Mouse (Mus musculus) left cerebral cortex, postnatal 10 days (tissue): ENCODE results near the gene Olfr1315-ps1. TPM values are rescaled to one million over a fixed set of nuclear protein-coding genes. Genes with fewer than 3 reads are reported as not detected.

Experiments
- DNase-seq, 2 experiments: peaks; one replicate each; pipeline ENCODE4 v3.0.0; 2021 to 2022; ENCODE audit warnings: low spot score in 2 of 2, mixed read lengths in 1 of 2; ENCODE audit errors: extremely low spot score in 1 of 2
- intact Hi-C: fragments of 180-260 bp; cut with DNase I; formaldehyde crosslinking; loops from one replicate; pipeline ENCODE4 v1.15.1; 2025
- total RNA-seq, 2 experiments: library from RNA; stranded (reverse); gene quantifications; 2 replicates each; pipeline ENCODE4 v1.2.3; 2021

Gene Olfr1315-ps1
- total RNA-seq = not detected

GRCm38 (mm10) chr2:112115340-112115739, at the start of gene Olfr1315-ps1:
TSS of gene Olfr1315-ps1 (minus strand) at chr2:112115440.
- no peak for DNase-seq
- intact Hi-C loops = no loop called here

GRCm38 (mm10) chr2:112153898-112154297, 38.7 kb upstream of the Olfr1315-ps1 start, which contains the start of gene Olfr1318:
TSS of gene Olfr1318 (plus strand) at chr2:112154198.
- intact Hi-C loops = no loop called here

GRCm38 (mm10) chr2:112140029-112140428, 24.8 kb upstream of the Olfr1315-ps1 start, which contains the start of gene Olfr1317:
TSS of gene Olfr1317 (plus strand) at chr2:112140329.
- intact Hi-C loops = no loop called here
- no peak for DNase-seq

More at GRCm38 (mm10) chr2:112153898-112154297, 38.7 kb upstream of the Olfr1315-ps1 start, which contains the start of gene Olfr1318:
- no peak for DNase-seq

GRCm38 (mm10) chr2:112134877-112135276, 19.6 kb upstream of the Olfr1315-ps1 start, which contains the start of gene Olfr1316:
TSS of gene Olfr1316 (minus strand) at chr2:112134977.
- intact Hi-C loops = no loop called here
- no peak for DNase-seq

- intact Hi-C loops = no loop called here
- no peak for DNase-seq
Measured at GRCm38 (mm10) chr2:112096681-112097080, 18.6 kb downstream of the Olfr1315-ps1 start, which contains the start of gene Olfr1314. TSS of gene Olfr1314 (minus strand) at chr2:112096781.

GRCm38 (mm10) chr2:112077743-112078142, 37.5 kb downstream of the Olfr1315-ps1 start, which contains the start of gene Olfr1313:
TSS of gene Olfr1313 (minus strand) at chr2:112077843.
- no peak for DNase-seq
- intact Hi-C loops = no loop called here

Other genes starting within 250 kb of the Olfr1315-ps1 start
- not detected for gene Olfr1305, start 238.3 kb downstream of the Olfr1315-ps1 start, total RNA-seq
- not detected for gene Olfr1306, start 199.2 kb downstream of the Olfr1315-ps1 start, total RNA-seq
- under 1 TPM in 1 of 2 experiments, not detected in 1; 0.04 TPM for gene Olfr1307, start 166.0 kb downstream of the Olfr1315-ps1 start, total RNA-seq
- gene Olfr1308, start 150.5 kb downstream of the Olfr1315-ps1 start, total RNA-seq = not detected
- not detected for gene Olfr1309, start 125.2 kb downstream of the Olfr1315-ps1 start, total RNA-seq
- gene Olfr1310, start 102.7 kb downstream of the Olfr1315-ps1 start, total RNA-seq = not detected
- gene Olfr1311, start 91.0 kb downstream of the Olfr1315-ps1 start, total RNA-seq = not detected
- gene Olfr1312, start 65.2 kb downstream of the Olfr1315-ps1 start, total RNA-seq = not detected
- gene Olfr1313, start 37.6 kb downstream of the Olfr1315-ps1 start, total RNA-seq = not detected
- gene Olfr1314, start 18.7 kb downstream of the Olfr1315-ps1 start, total RNA-seq = not detected
- not detected for gene Olfr1316, start 19.5 kb upstream of the Olfr1315-ps1 start, total RNA-seq
- gene Olfr1317, start 24.9 kb upstream of the Olfr1315-ps1 start, total RNA-seq = not detected
- not detected for gene Olfr1318, start 38.8 kb upstream of the Olfr1315-ps1 start, total RNA-seq
- 10 to 100 TPM; 77.4 to 82.7 TPM for gene Lpcat4, start 124.0 kb upstream of the Olfr1315-ps1 start, total RNA-seq
- gene Nutm1, start 143.9 kb upstream of the Olfr1315-ps1 start, total RNA-seq = not detected
- gene Nop10, start 146.5 kb upstream of the Olfr1315-ps1 start, total RNA-seq = 10 to 100 TPM; 72.0 to 74.7 TPM
- 10 to 100 TPM; 92.8 to 96.6 TPM for gene Slc12a6, start 150.4 kb upstream of the Olfr1315-ps1 start, total RNA-seq
- gene Gm21985, start 150.9 kb upstream of the Olfr1315-ps1 start, total RNA-seq = 1 to 10 TPM; 1.2 to 3.6 TPM